Mouse (Mus musculus): ENCODE data around the gene Meis3. TPM values are rescaled to one million over a fixed set of nuclear protein-coding genes. Genes with fewer than 3 reads are reported as not detected.

Meis3 gene
- total RNA-seq, 2 experiments from 2014 or later: 3.9 to 4.9 TPM

DNA sequence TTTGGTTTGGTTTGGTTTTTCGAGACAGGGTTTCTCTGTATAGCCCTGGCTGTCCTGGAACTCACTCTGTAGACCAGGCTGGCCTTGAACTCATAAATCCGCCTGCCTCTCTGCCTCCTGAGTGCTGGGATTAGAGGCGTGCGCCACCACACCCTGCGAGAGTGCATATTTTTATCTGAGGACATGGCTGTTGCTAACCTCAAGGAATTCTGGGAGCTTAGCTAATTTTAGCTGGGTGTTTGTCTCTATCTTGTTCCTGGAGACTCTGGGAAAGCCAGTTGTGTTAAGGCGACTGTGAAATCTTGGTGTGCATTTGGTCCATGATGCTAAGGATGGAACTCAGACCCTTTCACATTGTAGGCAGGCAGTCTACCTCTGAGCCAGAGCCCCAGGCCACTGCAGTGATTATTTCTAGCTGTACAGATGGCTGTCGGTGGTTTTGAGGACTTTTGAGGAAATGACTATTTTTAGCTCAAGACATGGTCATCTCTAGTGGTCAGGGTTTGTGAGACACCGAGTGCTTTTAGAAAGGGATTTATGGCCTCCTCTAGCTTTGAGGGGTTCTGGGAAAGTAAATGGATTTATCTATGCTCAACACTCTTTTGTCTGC is 18.7 kb upstream of the Meis3 start:
- peak in 1 of 2 experiments; percentile 18 for DNase-seq
- intact Hi-C loops (cut with DNase I): no loop called here

DNA sequence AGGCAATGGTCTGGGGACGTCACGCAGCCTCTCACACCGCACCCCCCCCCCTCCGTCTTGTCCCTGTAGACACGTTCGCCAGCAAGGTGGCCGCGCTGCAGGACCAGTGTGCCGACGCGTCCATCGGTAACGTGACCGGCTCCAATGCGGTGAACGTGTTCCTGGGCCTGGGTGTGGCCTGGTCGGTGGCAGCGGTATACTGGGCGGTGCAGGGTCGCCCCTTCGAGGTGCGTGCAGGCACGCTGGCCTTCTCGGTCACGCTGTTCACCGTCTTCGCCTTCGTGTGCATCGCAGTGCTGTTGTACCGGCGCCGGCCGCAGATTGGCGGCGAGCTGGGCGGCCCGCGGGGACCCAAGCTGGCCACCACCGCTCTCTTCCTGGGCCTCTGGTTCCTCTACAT is 16.2 kb upstream of the Meis3 start:
- intact Hi-C loops (cut with DNase I): no loop called here
- DNase-seq: no peak

DNA sequence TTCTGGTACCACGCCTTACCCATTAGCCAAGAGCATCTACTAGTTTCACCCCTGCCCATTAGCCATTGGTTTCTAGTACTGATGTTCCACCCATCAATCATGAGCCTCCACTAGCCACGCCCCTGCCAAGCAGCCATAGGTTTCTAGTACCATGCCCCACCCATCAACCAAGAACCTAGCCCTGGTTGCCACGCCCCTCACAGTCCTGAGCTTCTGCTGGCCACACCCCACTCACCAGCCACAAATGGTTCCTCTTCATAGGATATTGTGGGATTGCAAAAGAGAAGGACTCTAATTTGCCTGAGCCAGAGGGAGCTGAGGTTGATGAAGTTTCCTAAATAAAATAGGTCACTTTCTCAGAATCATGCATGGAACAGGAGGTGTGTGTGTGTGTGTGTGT is 14.2 kb upstream of the Meis3 start:
- DNase-seq: no peak
- intact Hi-C loops (cut with DNase I): no loop called here

DNA sequence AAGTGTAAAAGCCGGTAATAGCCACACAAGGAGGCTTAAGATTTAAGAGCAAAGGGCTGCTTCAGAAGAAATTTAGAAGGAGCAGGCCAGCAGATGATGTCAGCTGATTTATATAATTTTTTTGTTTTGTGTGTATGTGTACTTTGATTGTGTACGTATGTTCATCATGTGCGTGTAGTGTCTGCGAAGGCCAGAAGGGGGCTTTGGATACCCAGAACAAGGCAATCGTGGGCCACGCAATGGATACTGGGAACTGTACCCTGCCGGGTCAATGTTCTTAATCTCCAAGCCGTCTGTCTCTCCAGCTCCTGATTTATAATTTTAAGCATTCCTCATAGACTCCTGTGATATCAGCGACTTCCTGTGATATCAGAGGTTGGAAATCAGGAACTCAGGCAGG is 13.6 kb upstream of the Meis3 start:
- intact Hi-C loops (cut with DNase I): no loop called here
- no peak for DNase-seq

DNA sequence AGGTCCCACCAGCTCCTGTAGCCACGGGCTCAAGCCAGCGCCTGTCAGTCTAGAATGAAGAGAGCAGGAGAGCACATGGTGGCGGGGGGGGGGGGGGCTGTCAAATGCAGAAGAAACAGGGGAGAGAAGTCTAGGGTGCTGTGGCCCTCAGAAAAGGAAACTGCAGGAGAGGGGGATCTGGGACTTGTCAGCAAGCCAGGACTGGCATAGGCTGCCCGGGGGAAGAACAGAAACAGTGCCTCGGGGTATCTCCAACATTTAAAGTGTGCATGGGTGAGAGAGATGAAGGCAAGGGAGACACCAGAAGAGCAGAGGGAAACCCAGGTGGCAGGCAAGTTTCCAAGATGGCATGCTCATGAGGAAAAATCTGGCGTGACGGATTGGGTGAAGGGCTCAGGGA is 12.9 kb upstream of the Meis3 start:
- intact Hi-C loops (cut with DNase I): no loop called here
- DNase-seq: no peak

DNA sequence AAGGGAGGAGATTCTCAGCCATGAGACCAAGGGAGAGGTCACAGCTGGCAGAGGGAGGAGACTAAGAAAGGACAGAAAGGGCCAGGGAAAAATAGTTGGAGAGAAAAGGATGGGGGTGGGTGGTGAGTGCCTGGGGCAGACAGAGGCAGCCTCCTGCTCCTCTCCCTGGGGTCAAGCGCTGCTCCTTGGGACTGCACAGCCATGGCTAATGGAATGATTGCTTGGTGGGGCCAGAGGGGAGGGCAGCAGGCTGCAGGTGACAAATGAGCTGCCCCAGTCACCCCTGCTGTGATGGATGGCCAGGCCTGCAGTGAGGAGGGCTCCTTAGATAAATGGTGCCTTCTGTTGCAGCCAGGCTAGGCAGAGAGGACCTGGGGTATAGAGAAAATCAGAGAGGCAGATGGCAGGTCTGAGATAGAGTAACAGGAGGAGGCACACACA is 2.7 kb upstream of the Meis3 start:
- intact Hi-C loops (cut with DNase I): no loop called here
- no peak for DNase-seq

DNA sequence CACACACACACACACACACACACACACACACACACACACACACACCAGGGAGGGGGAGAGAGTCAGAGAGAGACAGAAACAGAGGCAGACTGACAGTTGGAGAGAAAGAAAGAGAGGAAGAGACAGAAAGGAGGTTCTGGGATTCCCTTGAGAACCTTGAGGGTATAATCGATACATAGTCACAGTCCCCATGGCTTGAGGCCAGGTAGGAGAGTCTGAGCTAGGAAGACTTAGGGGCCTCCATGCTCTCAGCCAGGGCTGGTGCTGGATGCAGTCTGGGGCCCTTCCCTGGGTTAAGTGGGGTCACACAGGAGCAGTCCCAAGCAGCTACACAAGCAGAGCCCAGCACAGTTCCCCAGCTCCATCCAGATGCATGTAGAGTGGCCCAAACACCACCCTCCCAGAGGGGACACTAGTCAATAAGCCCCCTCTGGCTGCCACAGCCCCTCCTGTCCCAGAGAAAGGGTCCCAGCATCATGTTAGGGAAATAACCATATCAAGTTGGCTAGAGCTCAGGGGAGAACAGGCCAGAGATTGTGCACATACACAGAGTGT is 2.2 kb upstream of the Meis3 start:
- DNase-seq: no peak
- intact Hi-C loops (cut with DNase I): no loop called here

DNA sequence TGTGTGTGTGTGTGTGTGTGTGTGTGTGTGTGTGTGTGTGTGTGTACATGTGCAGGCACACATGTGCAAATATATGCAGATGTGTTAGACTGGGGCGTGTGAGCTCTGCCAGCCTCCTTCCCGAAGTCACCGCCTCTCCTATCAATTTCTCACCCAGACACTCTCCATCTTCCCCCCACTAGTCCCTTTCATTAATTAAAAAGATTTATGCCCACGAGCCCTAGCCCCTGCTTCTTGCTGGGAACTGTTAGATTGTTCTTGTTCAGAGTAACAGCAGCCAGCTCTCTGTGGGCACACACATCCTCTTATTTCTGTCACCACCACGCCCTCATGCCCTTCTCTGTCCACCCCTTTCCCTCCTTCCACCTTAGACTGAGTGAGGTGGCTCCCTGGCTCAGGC is 1.7 kb upstream of the Meis3 start:
- DNase-seq: no peak
- intact Hi-C loops (cut with DNase I): no loop called here

DNA sequence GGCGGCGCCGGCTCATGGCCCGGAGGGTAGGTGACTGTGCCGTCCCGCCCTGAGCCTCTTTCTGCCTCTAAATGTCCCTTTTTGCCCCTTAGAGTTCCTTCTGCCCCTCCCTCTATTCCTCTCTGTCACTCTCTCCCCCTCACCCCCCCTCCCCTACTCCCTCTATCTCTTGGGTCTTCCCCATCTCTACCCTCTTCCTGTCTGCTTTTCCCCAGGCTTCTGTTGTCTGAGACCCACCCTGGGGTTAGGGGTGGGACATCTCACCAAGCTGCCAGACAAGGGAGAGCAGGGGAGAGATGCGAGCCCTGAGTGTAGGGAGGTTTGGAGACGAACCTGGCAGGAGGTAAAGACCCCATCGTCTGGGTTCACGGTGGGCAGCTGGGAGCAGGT is 647 bp downstream of the Meis3 start:
- DNase-seq: no peak
- intact Hi-C loops (cut with DNase I): no loop called here

DNA sequence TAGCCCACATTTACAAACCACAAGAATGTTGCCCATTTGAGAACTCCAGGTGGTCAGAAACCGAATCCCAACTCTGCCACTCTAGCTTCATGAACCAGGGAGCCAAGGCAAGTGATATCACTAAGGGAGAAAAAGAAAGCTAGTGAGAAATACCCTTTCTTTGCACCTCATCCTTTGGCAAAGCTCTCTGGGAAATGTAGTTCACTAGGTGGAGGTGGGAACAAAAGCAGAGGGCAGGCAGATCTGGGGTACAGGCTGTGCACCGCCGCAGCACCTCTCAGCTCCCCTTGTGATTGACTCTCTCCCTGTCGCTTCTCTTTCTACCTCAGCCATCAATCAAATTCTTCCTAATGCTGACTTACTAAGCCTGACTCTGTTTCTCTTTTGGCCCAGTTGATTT is 3.2 kb downstream of the Meis3 start:
- intact Hi-C loops (cut with DNase I): no loop called here
- no peak for DNase-seq

DNA sequence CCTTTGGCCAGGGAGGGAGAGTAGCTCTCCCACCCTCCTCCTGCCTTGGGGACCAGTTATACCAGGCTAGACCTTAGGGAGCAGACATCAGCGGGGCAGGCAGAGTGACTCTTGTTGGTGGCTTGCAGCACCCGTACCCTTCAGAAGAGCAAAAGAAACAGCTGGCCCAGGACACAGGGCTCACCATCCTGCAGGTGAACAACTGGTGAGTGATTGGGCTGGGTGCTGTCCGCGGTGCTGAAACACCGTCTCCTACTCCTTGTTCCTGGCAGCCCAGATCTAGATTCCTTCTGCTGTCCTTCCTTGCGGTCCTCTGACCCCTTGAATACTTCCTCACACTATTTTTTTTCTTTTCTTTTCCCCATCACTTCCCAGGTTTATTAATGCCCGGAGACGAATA is 8.8 kb downstream of the Meis3 start:
- intact Hi-C loops (cut with DNase I): no loop called here
- peak; percentile 31 to 71 for DNase-seq

DNA sequence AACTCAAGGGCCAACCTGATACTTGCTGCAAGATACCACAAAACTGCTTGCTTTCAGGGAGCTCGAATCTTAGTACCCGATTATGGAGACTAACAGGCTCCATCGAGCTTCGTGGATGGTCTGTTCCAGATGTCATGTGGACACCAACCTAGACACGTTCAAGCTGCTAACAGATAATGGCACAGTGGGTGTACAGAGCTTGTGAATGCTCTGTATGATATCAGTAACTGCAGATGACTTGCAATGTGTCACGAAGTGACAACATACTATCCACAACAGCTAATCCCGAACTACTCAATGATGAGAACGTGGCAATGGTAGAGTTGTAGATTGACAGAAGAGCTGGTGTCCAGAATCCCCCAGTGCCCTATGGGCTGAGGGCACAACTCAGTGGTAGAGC is 12.6 kb downstream of the Meis3 start:
- no peak for DNase-seq
- intact Hi-C loops (cut with DNase I): no loop called here

DNA sequence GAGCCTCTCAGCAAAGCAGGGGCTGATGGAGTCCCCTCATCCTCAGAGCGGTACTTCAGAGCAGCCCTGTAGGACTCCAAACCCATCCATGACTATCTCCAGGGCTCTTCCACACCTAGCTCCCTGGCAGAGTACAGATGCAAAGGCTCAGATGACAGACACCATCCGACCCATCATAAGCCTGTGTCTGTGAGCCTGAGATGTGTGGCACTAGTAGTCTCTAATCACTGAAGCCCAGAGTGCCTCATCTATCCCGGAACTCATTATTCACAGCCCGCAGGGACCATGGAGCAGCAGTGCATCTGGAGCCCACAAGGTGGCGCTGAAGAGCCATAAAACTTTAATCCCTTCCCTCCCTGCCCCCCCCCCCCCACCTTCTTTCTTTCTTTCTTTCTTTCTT is 17.4 kb downstream of the Meis3 start:
- intact Hi-C loops (cut with DNase I): loop anchor here (1.0 to 5.0 kb wide), 2 partner anchors 71 to 185 kb away; no protein-coding TSS in a partner anchor

DNA sequence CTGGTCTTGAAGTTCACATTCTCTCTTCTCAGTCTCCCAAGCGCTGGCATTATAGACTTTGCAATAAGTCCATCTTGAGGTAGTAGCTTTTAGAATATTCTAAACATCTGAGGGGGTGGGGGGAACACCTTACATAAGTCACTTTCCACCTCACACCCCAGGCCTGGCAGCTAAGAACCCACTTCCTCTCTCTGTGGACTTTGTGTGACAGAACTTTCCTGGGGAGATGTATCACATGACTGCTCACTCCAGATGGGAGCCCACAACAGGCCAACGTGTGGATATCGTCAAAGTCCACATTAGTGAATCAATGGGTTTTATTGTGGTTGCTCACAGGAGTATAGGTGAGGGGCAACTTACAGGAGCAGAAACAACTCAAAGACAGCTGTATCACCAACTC is 18.8 kb downstream of the Meis3 start:
- DNase-seq: no peak
- intact Hi-C loops (cut with DNase I): loop anchor here (5.0 kb wide), 1 partner anchor 184 kb away; no protein-coding TSS in a partner anchor

More for the DNA sequence above, 17.4 kb downstream of the Meis3 start:
- DNase-seq: peak; percentile 73 to 87

DNA sequence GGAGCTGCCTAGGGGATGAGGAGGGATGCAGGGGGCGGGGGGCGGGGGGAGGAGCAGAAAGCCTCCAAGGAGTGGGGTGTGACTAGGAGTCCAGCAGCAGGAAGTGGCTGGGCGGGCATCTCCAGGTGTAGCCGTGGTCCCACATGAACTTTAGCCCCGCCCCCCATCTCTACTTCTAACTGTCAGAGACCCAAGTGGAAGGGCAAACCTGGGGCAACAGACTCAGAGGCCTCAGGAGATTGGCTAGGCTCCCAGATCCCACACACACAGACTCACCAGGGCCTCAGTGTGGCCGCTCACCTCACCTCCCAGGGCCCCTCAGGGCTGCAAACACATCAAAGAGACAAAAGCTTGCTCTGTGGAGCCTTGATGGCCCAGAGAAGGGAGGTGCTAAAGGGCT is 21.7 kb downstream of the Meis3 start:
- no peak for DNase-seq
- intact Hi-C loops (cut with DNase I): no loop called here

DNA sequence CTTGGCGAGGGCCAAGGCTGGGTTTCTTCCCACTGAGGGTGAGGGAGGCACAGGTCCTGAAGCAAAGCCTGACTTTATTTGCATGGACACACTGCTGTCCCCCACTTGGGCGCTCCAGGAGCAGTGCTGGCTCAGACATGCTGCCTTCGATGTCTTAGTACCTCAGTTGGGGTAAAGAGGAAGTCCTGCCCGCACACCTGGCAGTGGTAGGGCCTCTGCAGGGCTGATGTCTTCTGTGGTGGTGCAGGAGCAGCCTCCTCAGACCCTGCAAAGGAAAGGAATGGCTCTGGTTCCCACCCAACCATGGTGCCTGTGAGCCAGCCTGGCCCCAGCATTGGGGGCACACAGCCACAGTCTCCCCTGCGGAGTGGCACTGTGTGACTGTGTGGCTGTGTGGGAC is 22.3 kb downstream of the Meis3 start:
- no peak for DNase-seq
- intact Hi-C loops (cut with DNase I): no loop called here

DNA sequence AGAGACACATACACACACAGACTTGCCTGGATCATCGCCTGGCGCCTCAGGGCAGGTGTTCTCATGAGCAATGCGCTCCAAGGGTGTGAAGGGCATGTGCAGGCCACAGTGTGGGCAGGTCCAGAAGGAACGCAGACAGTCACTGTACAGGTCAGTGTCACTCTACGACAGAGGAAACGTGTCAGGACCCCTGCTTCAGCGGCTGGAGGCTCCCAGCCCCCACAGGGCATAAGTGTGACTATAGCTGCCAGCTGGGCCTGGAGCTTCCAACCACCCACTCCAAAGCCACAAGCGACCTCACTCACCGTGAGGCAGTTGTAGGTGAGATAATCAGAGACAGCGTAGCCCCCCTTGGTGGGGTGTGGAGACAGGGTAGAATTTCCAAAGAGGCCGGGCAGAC is 23.6 kb downstream of the Meis3 start:
- no peak for DNase-seq
- intact Hi-C loops (cut with DNase I): no loop called here

DNA sequence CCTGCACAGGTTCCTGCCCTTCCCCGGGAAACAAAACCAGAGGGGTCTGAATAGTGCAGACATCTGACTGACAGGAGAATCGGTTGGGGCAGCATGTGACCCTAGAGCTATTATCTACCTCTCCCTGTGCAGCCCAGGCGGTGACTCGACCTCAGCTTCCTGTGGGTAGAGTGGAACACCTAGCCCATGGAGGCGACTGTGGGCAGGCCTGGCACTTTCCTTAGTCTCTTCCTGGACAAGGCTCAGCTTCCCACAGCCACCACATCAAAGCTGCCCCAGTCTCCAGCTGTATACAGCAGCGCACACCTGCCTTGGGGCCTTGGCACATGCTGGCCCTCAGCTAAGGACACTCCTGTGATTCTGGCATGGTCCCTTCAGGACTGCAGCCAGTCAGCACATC is 26.2 kb downstream of the Meis3 start:
- DNase-seq: no peak
- intact Hi-C loops (cut with DNase I): no loop called here

DNA sequence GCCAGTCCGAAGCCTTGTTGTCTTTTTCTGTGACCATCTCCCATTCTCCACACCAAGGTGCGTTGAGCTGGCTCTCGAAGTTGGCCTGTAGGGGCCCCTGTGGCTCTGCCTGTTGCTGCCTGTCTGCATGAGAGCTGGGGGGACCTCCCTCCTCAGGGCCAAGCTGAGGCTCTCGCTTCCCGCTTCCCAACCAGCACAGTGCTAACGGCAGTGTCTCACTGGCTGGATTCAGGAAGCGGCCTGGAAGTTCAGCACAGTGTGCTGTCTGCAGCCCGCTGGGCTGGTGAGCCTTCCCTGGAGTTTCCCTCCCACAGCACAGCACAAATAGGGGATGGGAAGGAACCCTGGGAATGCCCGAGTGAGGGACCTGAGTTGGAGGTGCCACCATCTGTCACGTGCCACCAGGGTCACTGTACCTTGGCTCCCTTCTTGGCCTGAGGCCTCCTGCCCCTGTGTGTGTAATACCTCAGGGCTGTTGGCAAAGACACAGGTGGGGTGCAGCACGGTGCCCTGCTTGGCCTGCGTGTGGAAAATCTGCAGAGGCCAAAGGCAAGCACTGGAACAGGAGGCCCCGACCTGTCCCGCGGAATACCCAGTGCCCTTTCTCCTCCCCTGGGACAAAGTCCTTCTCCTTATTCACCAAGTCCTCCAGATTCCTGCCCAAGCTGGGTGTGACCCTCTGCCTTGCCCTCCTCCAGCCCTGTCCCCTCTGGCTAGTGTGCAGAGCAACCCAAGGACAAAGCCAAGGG is 28.0 kb downstream of the Meis3 start:
- intact Hi-C loops (cut with DNase I): no loop called here
- DNase-seq: no peak

DNA sequence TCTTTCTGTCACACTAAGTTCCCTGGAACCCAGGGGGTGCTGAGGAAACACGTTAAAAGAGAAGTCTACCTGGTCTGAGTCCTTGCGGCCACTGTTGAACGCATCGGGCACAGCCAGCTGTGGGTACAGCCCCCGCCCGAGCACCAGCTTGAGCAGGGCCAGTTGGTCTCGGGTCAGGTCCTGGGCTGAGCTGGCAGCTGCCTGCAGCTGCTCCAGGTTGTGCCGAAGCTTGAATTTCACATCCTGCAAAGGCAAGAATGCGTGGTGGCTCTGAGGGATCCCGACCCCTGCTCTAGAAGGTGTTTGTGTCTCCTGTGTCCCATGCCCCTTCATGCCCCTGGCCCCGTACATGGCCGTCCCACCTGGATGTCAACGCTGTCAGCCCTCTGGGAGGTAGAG is 28.6 kb downstream of the Meis3 start:
- intact Hi-C loops (cut with DNase I): no loop called here

DNA sequence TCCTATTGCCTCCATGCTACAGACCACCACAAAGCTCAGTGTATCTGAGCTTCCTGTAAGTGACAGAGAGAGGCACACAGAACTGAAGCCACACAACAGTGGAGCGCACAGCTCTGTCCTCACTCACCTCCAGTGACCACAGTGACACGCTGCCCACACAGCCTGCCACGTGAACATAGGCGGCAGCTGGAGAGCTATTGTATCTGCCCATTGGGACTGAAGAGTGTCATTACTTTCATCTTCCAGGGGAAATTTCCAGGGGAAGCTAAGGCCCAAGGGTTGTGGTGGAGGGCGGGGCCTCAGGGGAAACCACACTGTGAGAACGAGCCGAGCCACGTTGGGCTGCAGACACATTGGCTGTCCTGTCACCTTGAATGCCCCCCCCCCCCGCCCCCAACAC is 29.9 kb downstream of the Meis3 start:
- no peak for DNase-seq
- intact Hi-C loops (cut with DNase I): no loop called here

More for the DNA sequence above, 28.6 kb downstream of the Meis3 start:
- DNase-seq: no peak

DNA sequence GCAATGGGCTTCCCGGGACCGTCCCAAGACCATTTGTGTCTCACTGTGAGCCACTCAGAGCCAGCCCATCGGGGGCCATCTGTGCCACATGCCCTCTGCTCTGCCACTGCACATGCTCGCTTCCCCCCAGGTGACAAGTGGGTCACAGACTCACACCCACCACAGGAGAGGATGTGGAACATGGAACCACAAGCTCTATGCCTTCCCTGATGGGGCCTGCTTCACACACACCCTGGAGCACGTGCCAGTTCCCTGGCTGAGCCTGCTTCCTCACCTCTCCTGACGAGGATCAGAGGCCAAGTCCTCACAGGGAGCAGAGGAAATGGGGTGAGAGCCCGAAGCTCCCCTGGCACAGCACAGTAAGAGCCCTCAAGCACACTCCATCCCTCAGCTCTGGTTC is 32.2 kb downstream of the Meis3 start:
- intact Hi-C loops (cut with DNase I): no loop called here
- no peak for DNase-seq
